Mouse (Mus musculus): ENCODE data around the gene 0610030E20Rik.

The 0610030E20Rik gene

DNA sequence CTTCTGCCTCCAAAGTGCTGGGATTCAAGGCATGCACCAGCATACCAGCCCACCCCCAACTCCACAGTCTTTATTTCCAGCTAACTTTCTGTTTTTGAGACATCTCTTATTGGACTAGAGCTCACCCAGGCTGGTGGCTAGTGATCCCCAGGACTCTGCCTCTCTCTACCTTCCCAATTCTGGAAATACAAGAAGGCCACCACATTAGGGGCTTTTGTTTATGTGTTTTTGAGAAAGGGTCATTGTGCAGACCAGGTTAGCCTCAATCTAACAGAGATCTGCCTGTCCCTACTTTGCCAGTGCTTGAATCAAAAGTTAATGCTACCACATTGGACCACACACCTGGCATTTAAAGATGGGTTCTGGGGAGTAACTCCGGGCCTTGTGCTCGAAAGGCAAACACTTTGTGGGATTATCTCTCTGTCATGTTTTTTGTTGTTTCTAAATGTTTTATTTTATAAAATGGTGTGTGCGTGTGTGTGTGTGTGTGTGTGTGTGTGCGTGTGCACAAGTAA is 20.4 kb downstream of the 0610030E20Rik start:
- no peak for DNase-seq (ENCODE audit: extremely low spot score, low read depth, low spot score)

DNA sequence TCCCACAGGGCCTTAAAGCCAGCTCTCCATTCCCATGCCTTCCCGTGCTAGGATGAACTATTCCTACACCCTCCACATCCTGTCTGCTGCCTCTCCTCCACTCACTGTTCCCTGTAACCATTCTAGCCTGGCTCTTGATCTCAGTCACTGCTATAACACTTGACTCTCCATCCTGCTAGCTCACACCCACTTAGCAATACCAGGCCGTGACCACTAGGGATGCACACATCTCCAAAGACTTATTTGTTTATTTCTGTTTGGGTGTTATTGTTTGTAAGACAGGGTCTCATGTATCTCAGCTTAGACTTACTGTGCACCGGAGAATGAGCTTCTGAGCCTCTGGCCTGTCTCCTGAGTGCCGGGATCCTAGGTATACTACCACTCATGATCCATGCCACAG is 22.4 kb downstream of the 0610030E20Rik start:
- DNase-seq (ENCODE audit: extremely low spot score, low read depth, low spot score), result no peak

DNA sequence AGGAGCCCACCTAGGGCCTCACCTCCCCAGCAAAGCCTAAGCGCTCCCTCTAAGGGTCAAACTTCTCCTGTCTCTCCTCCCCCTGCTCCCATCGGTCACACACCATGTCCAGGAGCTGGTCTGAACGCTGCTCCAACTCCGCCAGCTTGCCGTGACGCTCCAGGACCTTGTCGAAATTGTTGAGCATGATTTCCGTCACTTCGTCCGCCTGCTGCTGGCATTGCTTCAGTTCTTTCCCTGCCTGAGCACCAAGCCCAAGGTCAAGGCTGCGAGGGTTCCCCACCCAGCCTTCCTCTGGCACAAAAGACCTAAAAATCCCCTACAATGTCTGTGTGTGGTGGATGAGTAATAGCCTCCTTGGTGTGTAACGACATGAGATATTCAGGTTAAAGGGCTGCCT is 23.0 kb downstream of the 0610030E20Rik start:
- no peak for DNase-seq (ENCODE audit: extremely low spot score, low read depth, low spot score)

DNA sequence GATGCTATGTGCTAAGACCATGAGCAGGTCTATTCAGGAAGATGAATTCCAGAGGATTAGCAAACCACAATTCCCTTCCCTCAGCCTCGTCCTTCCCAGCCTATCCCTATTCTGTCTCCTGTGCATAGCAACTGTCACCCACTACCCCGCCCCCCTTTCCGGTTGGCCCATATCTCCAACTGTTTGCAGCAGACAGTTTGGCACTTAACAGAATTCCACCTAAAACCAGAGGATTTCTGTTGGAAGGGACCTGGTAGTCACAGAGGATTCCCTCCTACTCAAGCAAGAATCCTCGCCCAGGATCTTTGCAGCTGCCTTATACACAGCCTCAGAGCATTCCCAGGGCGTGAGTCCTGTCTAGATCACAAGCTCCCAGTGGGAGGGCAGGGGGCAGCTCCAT is 24.0 kb downstream of the 0610030E20Rik start:
- DNase-seq (ENCODE audit: extremely low spot score, low read depth, low spot score), result no peak

DNA sequence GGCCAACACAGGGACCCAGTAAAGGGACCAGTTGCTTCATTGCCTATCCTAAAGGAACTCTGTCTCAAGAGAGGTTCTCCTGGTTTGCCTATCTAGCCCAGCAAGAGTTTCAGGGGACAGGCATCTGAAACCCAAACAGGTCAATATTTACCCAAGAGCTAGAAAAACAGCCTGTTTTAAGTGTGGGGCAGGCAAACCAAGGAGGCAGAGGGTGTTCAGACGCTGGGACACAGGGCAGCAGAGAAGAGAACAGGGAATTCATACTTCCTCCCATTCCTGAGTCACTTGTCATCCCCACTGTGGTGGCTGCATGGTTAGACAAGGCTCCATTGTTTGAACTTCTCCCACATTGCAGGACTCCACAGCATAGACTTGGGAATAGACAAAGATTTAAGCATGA is 24.5 kb downstream of the 0610030E20Rik start:
- DNase-seq (ENCODE audit: extremely low spot score, low read depth, low spot score), result no peak

DNA sequence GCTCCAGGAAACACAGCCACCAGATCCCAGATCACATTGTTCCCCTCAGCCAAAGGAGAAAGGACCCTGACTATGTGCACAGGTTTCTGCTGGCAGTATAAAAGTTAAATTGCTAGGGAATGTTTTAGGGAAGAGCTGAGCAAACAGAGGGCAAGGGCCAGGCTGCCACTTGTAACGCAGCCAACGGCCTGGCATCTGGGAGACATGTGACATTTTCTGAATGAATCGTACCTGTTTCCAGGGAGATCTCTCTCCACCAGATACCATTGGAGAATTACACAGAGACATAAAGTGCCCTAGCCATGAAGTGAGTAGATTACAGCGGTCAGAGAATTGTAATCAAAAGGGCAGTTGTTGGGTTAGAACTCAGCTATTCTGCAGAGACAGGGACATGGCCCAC is 26.1 kb downstream of the 0610030E20Rik start:
- DNase-seq (ENCODE audit: extremely low spot score, low read depth, low spot score), result no peak

DNA sequence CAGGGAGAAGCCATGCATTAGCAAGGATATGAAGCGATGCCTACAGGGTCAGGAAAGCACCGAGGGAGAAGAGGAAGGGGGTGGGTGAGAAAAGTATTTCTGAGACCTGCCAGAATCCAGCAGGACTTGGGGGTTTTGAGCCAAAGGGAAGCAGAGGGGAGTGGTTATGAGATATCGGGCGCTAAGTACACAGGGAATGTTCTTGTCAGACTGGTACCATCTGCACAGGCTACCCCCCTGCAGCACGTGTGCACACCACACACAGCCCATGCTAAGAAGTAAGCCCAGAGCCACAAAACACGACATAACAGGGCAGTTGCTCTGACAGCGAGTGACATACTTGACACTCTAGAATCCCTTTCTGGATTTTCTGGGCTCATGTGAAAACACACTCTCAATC is 27.1 kb downstream of the 0610030E20Rik start:
- DNase-seq (ENCODE audit: extremely low spot score, low read depth, low spot score), result no peak

DNA sequence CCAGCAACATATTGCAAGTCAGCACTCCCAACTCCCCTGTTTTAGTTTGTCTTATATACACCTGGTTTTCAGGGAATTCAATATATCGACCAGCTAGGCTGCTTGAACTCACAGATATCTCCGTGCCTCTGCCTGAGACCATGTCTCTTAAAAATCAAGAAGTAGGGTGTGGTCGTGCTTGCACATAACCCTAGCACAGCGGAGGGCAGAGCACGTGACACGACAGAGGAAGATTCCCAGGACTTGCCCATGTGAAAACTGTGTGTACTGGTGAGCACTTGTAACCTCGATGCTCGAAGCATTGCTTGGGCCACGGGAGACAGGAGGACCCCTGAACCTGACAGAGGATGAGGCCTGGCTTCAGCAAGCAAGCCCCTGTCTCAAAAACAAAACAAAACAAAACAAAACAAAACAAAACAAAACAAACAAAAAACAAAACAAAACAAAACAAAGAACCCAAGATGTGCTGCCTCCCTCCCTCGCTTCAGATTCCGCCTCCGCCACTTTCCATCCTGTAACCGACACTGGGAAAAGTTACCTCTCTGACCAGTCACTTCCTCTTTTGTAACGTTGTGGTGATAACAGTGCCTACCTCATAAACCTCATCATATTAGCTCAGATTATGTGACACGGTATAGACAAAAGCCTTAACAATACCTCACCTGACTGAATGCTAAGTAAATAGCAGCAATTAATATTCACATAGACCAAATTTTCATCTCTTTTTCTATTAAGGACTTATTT is 27.9 kb downstream of the 0610030E20Rik start:
- no peak for DNase-seq (ENCODE audit: extremely low spot score, low read depth, low spot score)

DNA sequence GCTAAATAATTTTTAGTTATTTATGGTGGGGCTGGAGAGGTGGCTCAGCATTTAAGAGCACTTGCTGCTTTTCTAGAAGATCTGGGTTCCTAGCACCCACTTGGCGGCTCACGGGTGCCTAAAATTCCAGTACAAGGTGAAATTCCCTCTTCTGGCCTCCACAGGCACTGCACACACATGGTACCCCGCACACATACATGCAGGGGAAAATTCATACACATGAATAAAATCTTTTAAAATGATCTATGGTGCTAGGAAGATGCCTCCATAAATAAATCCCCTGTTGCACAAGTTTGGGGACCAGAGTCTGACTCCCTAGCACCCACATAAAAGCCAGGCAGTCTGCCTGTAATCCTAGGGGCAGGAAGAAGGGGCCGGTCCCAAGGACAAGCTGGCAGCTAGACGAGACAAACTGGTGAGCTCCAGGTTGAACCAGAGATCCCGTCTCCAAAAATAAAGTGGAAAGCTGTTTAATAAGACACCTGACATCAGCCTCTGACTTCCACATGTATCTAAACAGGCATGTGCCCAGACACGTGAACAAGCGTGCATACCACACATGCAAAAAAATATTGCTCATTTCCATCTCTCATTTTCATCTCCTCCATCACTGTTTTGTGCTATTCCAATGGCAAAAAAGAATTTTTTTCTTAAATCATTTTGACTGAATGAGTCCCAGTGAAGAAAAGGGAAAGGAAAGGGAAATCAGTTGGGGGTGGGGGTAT is 31.6 kb downstream of the 0610030E20Rik start:
- no peak for DNase-seq (ENCODE audit: extremely low spot score, low read depth, low spot score)

DNA sequence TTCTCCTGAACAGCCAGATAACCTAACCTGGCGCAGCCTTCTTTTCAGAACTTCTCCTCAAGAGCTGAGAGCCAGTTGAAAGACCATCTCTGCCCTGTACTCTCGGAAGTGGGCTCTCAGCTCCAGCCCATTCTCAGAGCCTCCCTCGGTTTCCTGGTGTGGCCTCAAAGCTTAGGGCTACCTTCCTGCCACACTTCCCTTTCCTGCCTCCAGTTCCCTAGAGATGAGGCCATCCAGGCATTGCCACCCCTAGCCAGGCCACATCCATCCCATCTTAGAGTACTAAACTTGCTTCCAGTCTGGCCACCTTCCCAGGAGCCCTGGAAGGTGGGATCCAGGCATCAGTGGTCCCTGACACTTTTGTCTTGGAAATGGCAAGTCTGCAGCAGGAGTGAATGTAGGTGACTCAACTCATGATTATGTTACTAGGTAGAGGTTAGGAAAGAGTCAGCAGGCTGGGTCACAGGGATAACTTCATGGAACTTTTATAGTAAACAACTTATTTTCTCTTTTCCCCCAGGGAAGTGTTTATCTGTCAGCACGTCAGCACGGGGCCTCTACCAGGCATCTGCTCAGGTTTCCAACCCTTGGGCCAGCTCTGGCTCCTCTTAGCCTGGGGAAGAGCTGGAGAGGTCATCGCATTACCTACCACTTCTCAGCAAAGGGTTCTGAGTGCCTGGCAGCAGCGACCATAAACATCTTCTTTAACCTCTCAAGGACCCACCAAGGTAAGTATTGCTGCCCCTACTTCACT is 32.4 kb downstream of the 0610030E20Rik start:
- no peak for DNase-seq (ENCODE audit: extremely low spot score, low read depth, low spot score)

DNA sequence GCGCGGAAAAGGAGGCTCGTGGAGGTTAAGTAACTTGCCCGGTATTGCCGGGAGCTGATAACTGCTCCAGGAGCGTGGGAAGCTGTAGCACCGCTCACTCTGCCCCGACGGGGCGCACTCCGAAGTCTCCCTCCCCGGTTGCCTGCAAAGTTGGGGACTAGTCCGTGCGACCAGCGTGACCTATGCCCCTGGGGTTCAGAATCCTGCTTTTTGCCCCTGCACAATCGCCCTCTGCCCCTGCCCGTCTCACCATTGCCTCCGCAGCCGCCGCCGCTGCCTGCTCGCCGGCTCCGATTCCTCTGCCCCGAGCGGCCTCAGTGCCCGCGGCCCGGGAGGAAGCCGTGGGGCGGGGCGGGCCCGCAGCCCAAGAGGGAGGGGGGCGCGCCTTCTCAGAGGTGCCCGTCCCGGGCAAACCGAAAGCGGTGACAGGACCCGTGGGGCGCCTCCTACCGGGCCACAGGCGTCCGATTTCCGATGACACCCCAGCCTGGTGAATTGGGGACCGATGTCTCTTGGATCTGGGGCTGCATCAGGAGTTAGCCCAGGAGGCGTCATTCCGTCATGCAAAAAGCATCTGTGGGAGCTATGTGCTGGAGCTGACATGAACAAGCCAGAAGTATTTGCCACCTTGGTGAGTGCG is 33.1 kb downstream of the 0610030E20Rik start, which contains the start of gene Vamp5:
Vamp5 (minus strand) TSS at position 338 of the 640 bp plus-strand sequence.
- DNase-seq (ENCODE audit: extremely low spot score, low read depth, low spot score), result no peak

DNA sequence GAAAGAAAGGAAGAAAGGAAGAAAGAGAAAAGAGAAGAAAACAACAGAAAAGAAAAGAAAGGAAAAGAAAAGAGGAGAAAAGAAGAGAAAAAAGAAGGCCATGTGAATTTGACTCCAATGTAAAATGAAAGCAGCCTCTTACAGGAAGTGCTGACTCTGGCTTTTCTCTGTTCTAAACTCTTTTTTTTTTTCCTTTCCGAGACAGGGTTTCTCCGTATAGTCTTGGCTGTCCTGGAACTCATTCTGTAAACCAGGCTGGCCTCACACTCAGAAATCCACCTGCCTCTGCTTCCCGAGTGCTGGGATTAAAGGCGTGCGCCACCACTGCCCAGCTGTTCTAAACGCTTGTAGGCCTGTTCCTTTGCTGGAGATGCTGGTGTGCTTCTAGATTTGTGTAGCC is 35.4 kb downstream of the 0610030E20Rik start:
- DNase-seq (ENCODE audit: extremely low spot score, low read depth, low spot score), result no peak

DNA sequence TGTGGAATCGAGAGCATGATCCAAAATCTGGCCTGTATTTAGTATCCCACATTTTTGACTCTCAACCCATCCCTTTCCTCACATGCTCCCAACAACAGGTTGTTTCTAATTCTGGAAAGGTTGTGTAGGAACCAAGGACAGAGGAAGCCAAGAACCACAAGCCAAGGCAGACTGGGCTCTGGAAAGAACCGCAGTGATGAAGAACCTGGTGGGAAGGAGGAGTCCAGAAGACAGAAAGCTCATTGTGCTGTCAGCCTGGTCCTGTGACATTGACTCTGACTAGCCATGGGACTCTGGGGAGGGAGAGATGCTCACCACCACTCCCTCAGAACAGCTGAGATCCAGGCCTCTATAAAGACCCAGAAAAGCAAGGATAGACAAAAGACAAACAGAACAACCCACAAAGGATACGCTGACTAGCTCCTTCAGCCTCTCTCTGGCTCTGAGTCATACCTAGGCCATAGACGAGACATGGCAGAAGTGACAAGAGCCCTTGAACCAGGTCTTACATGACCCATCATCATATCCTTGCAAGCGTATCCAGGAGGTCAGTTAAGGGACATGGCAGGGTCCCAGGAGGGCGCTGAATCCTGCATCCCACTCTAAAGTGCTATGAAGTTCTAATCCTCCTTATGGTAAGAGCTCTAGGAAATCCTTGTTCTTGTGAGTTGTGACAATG is 36.2 kb downstream of the 0610030E20Rik start:
- no peak for DNase-seq (ENCODE audit: extremely low spot score, low read depth, low spot score)

DNA sequence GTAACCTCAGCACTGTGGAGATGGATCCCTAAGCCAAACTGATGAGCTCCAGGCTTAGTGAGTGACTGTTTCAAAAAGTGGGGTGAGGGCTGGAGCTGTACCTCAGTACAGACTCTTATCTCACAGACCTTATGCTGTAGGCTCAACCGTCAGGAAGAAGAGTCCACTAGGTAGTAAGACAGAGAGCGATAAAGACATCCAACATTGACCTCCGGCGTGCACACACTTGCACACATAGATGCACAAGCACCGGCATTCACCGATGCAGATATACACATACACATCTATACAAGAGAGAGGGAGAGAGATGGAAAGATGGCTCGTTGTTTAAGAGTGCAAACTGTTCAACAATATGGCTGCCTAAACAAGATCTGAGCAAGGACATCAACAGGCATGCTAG is 36.8 kb downstream of the 0610030E20Rik start:
- no peak for DNase-seq (ENCODE audit: extremely low spot score, low read depth, low spot score)

DNA sequence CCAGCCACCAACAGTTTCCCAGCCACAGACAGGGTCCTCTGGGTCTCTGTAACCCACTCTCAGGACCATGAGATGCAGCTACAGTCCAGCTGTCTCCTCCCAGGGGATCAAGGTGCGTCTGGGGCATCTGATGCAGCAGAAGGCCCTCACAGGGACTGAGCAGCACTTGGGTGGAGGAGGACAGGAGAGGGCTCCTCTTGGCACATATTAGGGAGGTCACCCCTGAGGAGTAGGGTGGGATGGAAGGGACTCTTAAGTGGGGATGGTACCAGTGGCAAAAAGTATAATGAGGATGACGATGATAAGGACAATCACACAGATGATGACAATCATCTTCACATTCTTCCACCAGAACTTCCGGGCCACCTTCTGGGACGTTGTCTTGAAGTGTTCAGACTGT is 38.1 kb downstream of the 0610030E20Rik start:
- no peak for DNase-seq (ENCODE audit: extremely low spot score, low read depth, low spot score)

DNA sequence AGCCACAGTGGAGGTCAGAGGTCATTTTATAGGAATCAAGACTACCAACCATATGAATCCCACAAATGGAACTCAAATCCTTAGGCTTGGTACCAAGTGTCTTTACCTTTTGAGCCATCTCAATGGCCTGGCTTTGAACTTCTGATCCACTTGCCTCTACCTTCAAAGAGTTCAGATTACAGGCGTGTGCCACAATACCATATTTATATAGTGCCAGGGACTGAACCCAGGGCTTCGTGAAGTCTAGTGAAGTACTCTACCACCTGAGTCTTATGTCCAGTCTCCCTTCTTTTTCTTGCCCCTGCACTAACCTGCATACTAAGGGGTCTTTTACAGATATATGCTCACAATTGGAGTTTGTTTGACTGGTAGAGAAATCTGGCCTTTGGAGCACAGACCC is 39.4 kb downstream of the 0610030E20Rik start:
- DNase-seq (ENCODE audit: extremely low spot score, low read depth, low spot score), result no peak

DNA sequence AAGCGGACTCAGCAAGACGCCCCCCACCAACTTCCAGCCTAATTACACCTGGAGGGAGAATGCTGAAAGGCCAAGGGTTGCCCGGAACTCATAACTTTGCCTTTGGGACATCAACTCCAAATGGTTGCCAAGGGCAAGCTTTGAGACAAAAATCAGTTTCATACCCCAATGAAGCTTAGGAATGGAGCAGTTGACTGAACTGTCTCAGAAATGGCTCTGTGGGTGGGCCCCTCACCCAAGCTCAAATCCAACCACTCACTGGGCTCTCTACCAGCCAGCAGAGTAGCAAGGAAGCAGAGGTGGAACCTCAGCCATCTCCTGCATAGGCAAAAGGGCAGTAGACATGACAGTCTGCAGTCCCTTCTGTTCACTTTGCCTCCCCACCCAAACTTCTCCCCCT is 40.7 kb downstream of the 0610030E20Rik start:
- DNase-seq (ENCODE audit: extremely low spot score, low read depth, low spot score), result no peak

DNA sequence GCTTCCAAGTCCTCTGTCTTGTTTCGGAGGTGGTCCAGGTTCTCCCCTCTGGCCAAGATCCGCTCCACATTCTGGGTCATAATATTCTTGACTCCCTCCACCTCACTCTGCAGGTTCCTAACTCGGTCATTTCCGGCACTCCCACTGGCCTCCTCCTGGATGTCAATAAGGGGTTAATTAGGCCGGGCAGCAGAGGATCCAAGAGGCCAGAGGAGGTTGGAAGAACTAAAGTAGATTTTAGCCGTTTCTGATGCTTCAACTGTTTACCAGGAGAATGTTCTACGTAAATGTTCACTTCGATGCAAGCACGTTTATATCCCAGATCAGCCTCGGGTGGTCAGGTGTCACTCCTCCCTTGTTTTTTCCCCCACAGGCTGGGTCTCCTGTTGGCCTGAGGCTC is 41.1 kb downstream of the 0610030E20Rik start:
- DNase-seq (ENCODE audit: extremely low spot score, low read depth, low spot score), result no peak

DNA sequence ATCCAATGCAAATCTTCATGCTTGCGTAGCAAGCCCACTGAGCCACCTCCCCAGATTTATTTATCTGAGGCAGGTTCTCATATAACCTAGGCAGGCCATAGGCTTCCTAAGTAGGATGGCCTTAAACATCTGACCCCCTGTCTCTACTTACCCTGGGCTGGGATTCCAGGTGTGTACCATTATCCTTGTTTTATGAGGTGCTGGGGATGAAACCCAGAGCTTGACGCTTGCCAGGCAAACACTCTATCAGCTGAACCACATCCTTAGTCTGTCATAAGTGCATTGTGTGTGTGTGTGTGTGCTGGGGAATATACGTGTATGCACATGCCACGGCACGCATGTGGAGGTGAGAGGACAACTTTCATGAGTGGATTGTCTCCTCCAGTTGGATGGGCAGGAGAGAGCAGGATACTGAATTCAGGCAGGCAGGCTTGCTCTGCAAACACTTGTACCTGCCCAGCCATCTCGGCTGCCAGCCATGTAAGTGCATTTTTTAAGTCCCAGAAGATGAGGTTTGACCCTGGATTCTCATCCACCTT is 41.7 kb downstream of the 0610030E20Rik start:
- no peak for DNase-seq (ENCODE audit: extremely low spot score, low read depth, low spot score)

DNA sequence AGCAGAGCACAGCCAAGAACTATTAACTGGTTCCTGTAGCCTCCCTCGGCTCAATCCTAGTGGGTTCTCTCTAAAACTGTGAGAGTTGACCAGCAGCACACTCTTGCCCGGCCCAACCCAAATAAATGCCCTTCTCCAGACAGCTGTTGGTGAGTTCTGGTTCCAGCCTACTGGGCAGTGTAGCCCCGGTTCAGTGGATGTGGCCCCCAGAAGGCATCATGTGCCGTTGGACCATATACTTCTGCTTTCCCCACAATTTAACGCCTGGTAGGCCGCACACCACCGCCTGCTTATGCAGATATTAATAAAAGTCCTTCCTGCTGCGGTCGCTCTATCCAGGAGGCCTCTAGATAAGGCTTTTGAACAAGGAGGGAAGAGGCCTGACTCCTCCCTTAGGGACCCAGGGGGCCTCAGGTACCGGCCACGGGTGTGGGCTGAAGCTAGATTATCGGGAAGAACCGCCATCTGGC is 42.4 kb downstream of the 0610030E20Rik start:
- DNase-seq (ENCODE audit: extremely low spot score, low read depth, low spot score), result no peak

All from hindlimb bud, embryonic 11.5 days (tissue).